Mouse (Mus musculus) spleen, adult 2 months (tissue): Measurements from ENCODE around the gene Cmtm1.

Experiments used
- CTCF ChIP-seq: fragments of 200-500 bp; IDR thresholded peaks from 2 replicates; pipeline ENCODE4 v1.5.1; 2011; ENCODE audit warnings: mild to moderate bottlenecking, inconsistent platforms; ENCODE audit not compliant: insufficient read depth, insufficient read length, insufficient replicate concordance; ENCODE audit errors: extremely low read depth
- POLR2A ChIP-seq: fragments of 200-500 bp; IDR thresholded peaks from 2 replicates; pipeline ENCODE4 v1.6.1; 2011; ENCODE audit warnings: low read depth, low read length, inconsistent platforms

DNA sequence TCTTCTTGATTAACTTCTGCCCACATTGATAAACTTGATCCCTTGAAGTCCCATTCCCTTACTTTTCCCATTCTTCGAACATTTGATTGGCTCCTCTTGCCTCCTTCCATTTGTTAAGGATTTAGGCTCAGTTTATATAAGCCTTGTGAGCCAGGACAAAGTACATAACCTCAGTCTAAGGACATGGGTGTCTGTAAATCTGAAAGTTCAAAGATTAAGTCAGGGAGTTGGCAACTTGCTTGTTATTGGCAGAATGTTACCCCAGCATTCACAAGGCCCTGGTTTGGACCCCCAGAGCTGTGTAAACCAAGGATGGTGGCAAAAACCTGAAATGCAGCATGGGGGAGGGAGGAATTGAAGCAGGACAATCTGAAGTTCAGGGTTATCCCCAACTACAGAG, 15.5 kb downstream of the Cmtm1 start:
- no peak for TF ChIP-seq CTCF
- no peak for TF ChIP-seq POLR2A
